Mouse (Mus musculus) E14TG2a.4 (cell line): ENCODE results near the gene Ikzf3.

Experiments used
- CTCF ChIP-seq: conservative IDR thresholded peaks from 2 replicates; pipeline ENCODE4 v1.5.1; 2014; ENCODE audit warnings: low read length
- POU5F1 ChIP-seq: IDR thresholded peaks from 2 replicates; pipeline ENCODE4 v1.6.1; 2014; ENCODE audit warnings: low read length, borderline replicate concordance

DNA sequence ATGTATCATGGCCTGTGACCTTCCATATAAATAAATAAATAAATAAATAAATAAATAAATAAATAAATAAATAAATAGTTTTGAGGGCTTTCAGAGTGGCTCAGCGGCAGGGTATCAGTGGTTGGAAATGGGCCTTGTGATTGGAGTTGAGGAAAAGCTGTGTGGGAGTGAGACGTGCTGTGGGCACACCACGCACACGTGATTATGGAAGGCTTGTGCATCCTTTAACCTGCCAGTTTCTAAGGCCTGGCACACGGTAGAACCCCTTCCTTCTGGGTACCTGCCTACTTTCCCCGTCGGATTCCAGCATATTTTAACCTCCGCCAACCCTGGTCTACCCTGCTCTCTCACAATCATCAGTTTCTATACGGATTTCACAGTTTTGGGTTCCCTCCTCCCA is 88.9 kb downstream of the Ikzf3 start:
- TF ChIP-seq CTCF: no peak
- no peak for TF ChIP-seq POU5F1
